Mouse (Mus musculus) thymus, postnatal 4 days (tissue): Measurements from ENCODE around the gene 5730522E02Rik.

Experiments
- DNase-seq: peaks from one replicate; pipeline ENCODE4 v3.0.0; 2021

Gene 5730522E02Rik

DNA sequence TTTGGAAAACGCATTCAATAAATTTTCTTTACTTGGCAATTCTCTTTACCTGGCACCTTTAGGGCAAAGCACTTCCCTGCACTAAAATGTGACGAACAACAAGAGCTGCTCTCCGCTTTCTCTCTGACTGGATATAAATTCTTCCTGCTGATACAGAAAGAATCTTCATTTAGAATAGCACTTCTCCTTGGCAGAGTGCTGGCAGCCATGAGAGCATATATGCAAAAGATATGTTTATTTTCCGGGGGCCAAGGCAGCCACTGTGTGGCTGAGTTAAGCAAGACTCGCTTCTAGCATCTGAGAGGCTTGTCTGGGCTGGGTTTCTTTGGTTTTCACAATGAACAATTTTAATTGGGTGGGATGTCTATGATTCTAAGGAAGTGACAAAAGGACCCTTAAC lies 564.3 kb downstream of the 5730522E02Rik start:
- no peak for DNase-seq

DNA sequence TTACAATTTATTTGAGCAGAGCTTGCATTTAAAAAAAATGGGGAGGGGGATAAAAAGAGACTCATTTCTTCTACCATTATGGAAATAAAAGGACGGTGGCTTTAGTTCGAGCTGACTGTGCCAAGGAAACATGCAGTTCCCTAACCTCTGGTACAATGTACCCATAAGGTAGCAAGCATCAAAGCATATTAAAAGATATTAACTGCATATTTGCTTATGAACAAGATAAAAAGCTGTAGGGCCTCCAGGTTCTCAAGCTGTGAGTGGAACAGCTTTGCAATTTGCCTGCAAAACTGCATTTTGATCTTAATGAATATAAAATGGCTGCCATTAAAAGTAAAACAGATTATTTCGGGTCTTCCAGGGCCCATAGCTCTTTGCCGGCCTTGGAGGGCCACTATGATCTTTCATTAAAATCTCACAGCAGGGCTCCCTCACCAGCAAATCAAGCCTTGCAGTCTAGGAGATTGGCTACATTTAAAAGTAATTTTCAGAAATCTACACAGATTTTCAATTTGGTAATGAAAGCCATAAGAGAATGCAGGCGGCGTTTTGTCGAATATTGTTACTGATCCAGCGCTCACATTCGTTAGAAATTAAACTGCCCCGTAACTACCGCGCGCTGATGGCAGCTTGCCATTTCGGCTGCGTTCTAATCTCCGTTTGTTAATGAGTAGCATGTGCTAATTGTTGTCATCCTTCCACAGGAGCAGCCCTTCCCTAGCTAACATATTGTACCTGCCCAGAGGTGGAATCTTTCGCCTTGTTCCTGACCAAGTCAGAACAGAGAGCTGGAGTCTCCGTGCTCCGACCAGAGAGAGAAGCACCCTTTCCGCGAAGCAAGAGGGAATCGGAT lies 565.6 kb downstream of the 5730522E02Rik start:
- no peak for DNase-seq

DNA sequence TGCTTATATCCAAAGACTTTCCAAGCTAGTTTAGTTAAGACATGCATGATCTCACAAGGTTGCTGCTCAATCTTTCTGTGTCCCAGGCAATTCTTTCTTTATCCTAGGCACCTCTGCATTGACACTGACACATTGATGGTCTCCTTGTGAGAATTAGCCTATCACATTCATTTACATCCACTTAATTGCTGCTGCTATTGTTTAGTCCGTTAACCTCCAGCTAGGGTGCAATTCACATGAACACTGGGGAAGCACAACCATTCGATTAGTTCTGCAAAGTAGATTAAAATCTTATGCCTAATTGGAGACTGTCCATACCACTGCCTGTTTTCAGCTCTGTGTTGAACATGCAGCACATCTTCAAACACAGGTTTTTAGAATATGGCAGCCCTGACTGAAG lies 603.7 kb downstream of the 5730522E02Rik start:
- no peak for DNase-seq

DNA sequence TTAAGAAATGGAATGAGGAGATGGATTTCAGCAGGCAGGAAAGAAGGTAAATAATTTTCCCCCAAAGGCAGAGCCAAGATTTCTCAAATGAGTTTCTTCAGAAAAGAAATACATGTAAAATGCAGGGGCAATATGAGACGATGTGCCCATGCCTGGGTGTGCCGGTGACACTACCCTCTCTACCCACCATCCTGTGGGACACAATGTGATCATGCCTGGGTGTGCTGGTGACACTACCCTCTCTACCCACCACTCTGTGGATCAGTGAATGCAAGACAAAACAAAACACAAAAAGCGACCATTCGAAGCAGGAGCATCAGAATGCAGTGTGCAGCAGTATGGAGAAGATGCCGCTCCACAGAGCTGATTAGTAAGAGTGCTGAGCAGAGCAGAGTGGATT lies 610.5 kb downstream of the 5730522E02Rik start:
- DNase-seq, result no peak

DNA sequence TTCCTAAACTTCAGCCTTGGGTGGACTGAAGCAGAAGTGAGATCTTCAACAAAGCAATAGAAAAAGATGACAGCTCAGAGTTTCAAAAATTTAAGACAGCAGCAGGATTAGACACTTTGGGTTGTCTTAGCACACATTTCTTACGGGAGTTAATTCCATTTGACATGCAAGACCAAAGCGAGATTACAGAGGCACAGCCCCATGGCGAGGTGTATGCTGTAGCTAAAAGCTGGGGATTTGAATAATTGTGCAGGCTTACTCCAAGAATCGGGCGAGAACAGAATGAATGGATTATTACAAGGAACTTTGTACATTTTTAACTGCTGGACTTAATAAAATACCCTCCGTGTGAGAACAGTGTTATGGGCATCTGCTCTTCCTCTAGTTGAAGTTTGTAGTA lies 615.3 kb downstream of the 5730522E02Rik start:
- DNase-seq, result no peak

DNA sequence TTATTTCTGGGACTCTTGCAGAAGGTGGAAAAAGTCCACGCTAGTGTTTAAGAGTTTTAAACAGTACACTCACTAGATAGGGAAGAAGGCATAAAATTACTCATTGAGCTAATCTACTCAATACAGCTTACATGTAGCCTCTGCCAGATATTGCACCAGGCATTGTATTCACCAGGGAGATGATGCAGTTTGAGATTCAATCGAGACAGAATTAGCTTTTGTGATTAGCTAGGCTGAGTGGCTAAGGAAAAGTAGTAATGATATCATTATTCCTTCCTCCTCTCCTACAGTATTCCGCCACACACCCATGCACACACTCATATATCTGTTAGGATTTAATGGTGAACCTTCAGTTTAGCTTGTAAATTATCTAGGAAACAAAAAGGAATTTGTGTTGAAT lies 615.8 kb downstream of the 5730522E02Rik start:
- DNase-seq, result no peak

DNA sequence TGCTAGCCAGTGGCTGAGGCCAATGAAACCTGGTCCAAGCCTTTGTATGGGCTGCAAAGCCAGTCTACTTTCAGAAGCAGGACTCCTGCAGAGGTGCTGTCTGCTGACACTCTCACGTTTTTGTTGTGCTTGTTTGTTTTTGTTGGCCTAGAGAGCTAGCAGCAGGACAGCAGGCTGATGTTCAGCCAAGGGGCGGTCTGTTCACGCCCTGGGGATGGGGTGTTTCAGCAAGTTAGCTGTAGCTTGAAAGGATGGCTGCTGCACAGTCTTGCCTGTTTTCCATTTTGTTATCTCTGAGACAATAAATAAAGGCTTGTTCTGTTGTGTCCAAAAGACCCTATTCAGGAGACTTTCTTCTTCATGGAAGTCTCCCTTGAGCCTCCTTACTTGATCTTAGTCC lies 618.3 kb downstream of the 5730522E02Rik start:
- no peak for DNase-seq

DNA sequence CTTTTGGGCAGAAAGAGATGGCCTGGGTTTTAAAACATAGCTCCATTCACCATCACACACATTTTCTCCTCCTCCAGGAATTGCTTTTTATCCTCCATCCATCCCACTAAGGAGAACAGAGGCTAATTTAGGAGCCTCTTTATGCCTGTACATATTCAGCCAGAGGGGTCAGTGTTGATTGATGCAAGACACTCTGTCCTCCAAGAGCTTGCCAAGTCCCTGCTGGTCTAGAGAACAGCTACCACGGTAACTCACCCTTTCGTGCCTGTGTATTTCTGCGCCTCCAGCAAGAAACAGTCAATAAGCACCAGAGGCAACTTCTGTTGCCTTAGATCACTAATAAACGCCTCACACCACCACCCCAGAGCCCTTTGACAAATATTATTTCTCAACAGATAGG lies 620.3 kb downstream of the 5730522E02Rik start:
- DNase-seq, result no peak

DNA sequence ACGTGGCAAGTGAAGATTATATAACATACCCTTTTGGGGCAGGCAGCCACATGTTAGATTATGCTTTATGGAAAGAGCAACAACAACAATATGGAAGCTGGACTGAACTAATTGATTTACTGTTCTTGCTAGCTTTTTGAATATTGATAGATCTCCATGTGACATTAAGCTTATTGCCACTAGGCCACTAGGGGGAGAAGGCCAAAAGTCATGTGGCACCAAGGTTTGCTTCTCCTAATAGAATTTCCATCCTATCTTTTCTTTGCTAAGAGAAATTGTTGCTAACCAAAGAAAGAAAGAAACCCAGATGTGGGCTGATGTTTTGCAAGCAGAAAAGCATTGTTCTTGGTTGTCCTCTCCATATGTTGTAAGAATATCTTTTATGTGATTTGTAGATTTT lies 621.1 kb downstream of the 5730522E02Rik start:
- DNase-seq, result no peak

DNA sequence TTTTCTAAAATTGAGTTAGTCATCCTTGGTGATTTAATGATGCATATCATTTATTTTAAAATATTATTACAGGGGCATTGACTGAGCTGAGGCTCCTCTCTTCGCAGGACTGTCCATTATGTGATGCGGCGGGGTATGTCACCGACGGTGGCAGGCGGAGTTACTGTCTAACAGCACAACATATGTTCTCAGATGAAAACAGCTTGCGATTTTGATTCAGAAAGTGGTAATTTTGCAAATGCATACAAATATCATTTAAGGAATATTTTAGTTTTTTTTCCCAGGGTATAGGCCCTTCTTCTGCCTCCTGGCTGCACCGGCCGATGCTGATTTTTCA lies 636.5 kb downstream of the 5730522E02Rik start:
- no peak for DNase-seq

DNA sequence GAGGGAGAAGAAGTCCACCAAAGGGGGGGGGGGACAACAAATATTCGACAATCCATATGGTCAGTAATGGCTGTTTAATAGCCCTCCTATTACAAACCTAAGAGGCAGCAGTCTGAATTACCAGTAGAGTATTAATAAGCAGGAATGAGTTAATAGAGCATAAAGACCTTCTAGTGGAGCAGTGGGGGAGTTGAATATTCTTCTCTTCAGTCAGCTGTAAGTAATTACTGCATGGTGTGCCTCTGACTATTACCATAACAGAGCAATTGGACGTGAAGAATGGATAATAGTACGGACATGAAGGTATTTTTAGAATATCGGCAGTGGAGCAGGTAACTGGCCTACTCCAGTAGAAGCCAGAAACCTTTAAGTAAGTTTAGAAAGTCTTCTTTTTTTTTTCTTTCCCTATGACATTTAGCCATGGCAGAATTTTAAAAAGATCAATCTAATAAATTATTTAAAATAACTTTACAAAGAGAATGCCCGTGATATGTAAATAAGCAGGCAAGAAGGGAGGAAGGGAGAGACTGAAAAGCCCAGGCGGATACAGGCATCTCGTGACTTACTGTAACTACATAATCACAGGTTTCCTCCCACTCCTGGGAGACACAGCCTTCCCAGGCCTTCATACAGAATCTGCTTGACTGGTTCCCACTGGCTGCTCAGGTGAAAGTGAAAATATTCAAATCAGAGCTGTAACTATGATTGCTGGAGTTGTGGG lies 637.0 kb downstream of the 5730522E02Rik start:
- DNase-seq, result no peak

DNA sequence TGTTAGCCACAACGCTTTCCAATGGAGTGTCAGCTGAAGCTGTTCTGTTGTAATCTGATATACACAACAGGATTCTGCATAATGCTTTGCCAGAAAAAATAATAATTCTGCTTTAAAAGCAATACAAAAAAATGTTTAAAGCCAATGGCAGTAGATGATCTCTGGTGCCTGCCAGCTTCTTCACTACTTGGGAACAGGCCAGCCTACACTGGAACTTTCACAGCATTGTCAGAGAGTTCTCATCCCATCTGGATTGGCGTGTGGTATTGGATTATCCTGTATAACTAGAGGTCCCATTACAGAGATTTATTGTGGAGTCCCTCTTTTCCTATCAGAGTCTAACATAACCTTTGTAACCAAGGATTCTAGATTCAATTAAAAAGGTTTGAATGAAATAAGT lies 639.2 kb downstream of the 5730522E02Rik start:
- DNase-seq, result no peak
